In the genomic region with DNA sequence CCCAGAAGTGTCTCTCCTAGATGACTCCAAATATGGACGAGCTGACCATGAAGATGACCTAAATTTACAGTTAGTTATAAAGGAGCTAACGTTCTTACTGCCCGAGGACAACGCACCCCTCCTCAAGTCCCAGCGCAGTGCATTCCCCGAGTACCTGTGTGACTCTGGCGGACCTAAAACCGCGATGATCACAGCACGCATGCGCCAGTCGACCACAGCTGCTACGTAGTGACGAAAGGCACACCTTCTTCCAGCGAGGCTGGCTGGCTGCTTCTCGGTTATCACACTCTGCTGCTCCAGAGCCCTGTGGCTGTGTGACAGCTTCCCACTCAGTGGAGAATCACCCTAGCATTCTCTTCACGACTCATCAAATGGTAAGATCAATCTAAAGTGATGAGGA, we compare ENCODE assay signal across 8 mouse cellular contexts. TPM values are rescaled to one million over a fixed set of nuclear protein-coding genes. Genes with fewer than 3 reads are reported as not detected.
DNase-seq lines count a peak whose midpoint lies in the region; ATAC-seq and TF ChIP-seq lines count a peak whose summit lies in the region.

No protein-coding gene starts in this region.

- no peaks in the 10 kb centered on the region for H3K9me3 ChIP-seq in hindbrain, embryonic 14.5 days (ENCODE audit: control insufficient read depth, low read length)
- H3K9me3 ChIP-seq in hindbrain, embryonic 12.5 days (replicated peaks) = no peaks in the 10 kb centered on the region
- H3K9me3 ChIP-seq in G1E (replicated peaks) = no peaks in the 10 kb centered on the region
- H3K9me3 ChIP-seq in hindbrain, embryonic 16.5 days (ENCODE audit: control insufficient read depth, low read length) = no peaks in the 10 kb centered on the region

- no peak overlapping the region for H3K4me3 ChIP-seq in hindbrain, embryonic 14.5 days (replicated peaks; ENCODE audit: low read length)
- H3K4me3 ChIP-seq in hindbrain, embryonic 12.5 days = no peak overlapping the region
- H3K4me3 ChIP-seq in G1E (ENCODE audit: low read depth, low read length) = peak overlapping the region; percentile 43; the same call in 1 of the 2 replicates
- no peak overlapping the region for H3K4me3 ChIP-seq in hindbrain, embryonic 16.5 days (ENCODE audit: low read length)

- no peaks in the 10 kb centered on the region for H3K27me3 ChIP-seq in hindbrain, embryonic 14.5 days (ENCODE audit: control insufficient read depth, insufficient read depth, low read length)
- no peaks in the 10 kb centered on the region for H3K27me3 ChIP-seq in hindbrain, embryonic 12.5 days
- peaks cover 44% of the 10 kb centered on the region for H3K27me3 ChIP-seq in G1E (ENCODE audit: insufficient read depth, low read length)
- H3K27me3 ChIP-seq in hindbrain, embryonic 16.5 days (replicated peaks; ENCODE audit: control insufficient read depth, insufficient read depth, low read length) = no peaks in the 10 kb centered on the region

- intact Hi-C loops in left cerebral cortex, postnatal 36 days (cut with DNase I) = no loop called here

- no peak for ATAC-seq in hindbrain, embryonic 14.5 days (ENCODE audit: low FRiP score)
- ATAC-seq in hindbrain, embryonic 12.5 days (ENCODE audit: low FRiP score) = no peak
- no peak for ATAC-seq in G1E (ENCODE audit: extremely low read depth, insufficient number of reproducible peaks, low FRiP score, poor library complexity, severe bottlenecking)
- no peak for ATAC-seq in hindbrain, embryonic 16.5 days

- peaks cover 13% of the 10 kb centered on the region for H3K4me1 ChIP-seq in hindbrain, embryonic 14.5 days (replicated peaks; ENCODE audit: control insufficient read depth, insufficient read depth, low read length)
- peaks cover 10% of the 10 kb centered on the region for H3K4me1 ChIP-seq in hindbrain, embryonic 12.5 days
- H3K4me1 ChIP-seq in G1E (ENCODE audit: insufficient read depth, low read depth, low read length) = peaks cover 33% of the 10 kb centered on the region
- peaks cover 9% of the 10 kb centered on the region for H3K4me1 ChIP-seq in hindbrain, embryonic 16.5 days (ENCODE audit: control insufficient read depth, insufficient read depth, low read depth, low read length)

- no peak overlapping the region; the same call in 1 of the 2 replicates for H3K27ac ChIP-seq in hindbrain, embryonic 14.5 days
- no peak overlapping the region for H3K27ac ChIP-seq in hindbrain, embryonic 12.5 days
- H3K27ac ChIP-seq in hindbrain, embryonic 16.5 days (ENCODE audit: low read depth, low read length) = no peak overlapping the region

- DNase-seq in hindbrain, embryonic 14.5 days (ENCODE audit: low spot score) = peak; percentile 50
- DNase-seq in G1E (ENCODE audit: low spot score) = no peak
- peak; percentile 60 to 70 for DNase-seq in cerebellum, postnatal 10 days
- DNase-seq in left cerebral cortex, postnatal 36 days (ENCODE audit: low spot score in 2 of 2) = peak; percentile 51 to 59
- peak; percentile 56 for DNase-seq in right cerebral cortex, postnatal 25 days
- no peak for DNase-seq in gastrocnemius, postnatal 25 days

- H3K4me2 ChIP-seq in hindbrain, embryonic 14.5 days (replicated peaks) = 0 out of 2 replicates have a peak overlapping the region, but pooled peaks have one; percentile 6
- no peak overlapping the region for H3K4me2 ChIP-seq in hindbrain, embryonic 12.5 days (replicated peaks)
- H3K4me2 ChIP-seq in hindbrain, embryonic 16.5 days (ENCODE audit: low read length) = peak overlapping the region; percentile 22

- no peak overlapping the region for H3K9ac ChIP-seq in hindbrain, embryonic 14.5 days
- H3K9ac ChIP-seq in hindbrain, embryonic 12.5 days = no peak overlapping the region
- no peak overlapping the region; the same call in 1 of the 2 replicates for H3K9ac ChIP-seq in hindbrain, embryonic 16.5 days (ENCODE audit: low read depth, low read length)

- no peaks in the 10 kb centered on the region for H3K36me3 ChIP-seq in hindbrain, embryonic 14.5 days (replicated peaks; ENCODE audit: control insufficient read depth, insufficient read depth)
- no peaks in the 10 kb centered on the region for H3K36me3 ChIP-seq in hindbrain, embryonic 12.5 days
- no peaks in the 10 kb centered on the region for H3K36me3 ChIP-seq in G1E (replicated peaks)
- no peaks in the 10 kb centered on the region for H3K36me3 ChIP-seq in hindbrain, embryonic 16.5 days (ENCODE audit: control insufficient read depth, insufficient read depth, low read length)

- TF ChIP-seq CTCF in G1E (IDR thresholded peaks at IDR 0.05; ENCODE audit: low read depth, low read length) = no peak

- 63% methylated on average over 17 of the region's 17 CpGs for WGBS in hindbrain, embryonic 14.5 days
- WGBS in hindbrain, embryonic 12.5 days = 73% methylated on average over 17 of the region's 17 CpGs
- WGBS in hindbrain, embryonic 16.5 days = 62% methylated on average over 17 of the region's 17 CpGs

RNA-seq across cellular contexts. Expression of a gene that starts 12.8 kb away (rescaled TPM):
- polyA plus RNA-seq in hindbrain, embryonic 14.5 days (2014; fragmentation: Nextera tagmentation; extraction: Ambion mirVana) = 1.2 and 1.9 TPM in 2 replicates
- polyA plus RNA-seq in hindbrain, embryonic 12.5 days (2016; fragmentation: Nextera tagmentation; extraction: Ambion mirVana) = 2.5 and 3.3 TPM in 2 replicates
- total RNA-seq in G1E (2014; fragmentation: Nextera tagmentation) (1.4 and 3.7 TPM in 2 replicates), G1E (2017) (0.23 and 0.44 TPM in 2 replicates)
- 0.18 and 0.19 TPM in 2 replicates for polyA plus RNA-seq in G1E (2012)
- 2.3 and 2.8 TPM in 2 replicates for polyA plus RNA-seq in hindbrain, embryonic 16.5 days (2015; fragmentation: Nextera tagmentation; extraction: Ambion mirVana)
- total RNA-seq in left cerebral cortex, postnatal 36 days (2021) = under 1 TPM; 0.41 to 0.62 TPM
- not detected for total RNA-seq in gastrocnemius, postnatal 25 days (2021)

RNA-seq across cellular contexts. Expression of a gene that starts 33.6 kb away (rescaled TPM):
- polyA plus RNA-seq in hindbrain, embryonic 14.5 days (2014; fragmentation: Nextera tagmentation; extraction: Ambion mirVana) = 18.2 and 18.4 TPM in 2 replicates
- polyA plus RNA-seq in hindbrain, embryonic 12.5 days (2016; fragmentation: Nextera tagmentation; extraction: Ambion mirVana) = 19.3 TPM in 2 replicates
- total RNA-seq in G1E (2014; fragmentation: Nextera tagmentation) (128 and 135 TPM in 2 replicates), G1E (2017) (59.3 and 62.0 TPM in 2 replicates)
- polyA plus RNA-seq in G1E (2012) = 21.1 and 22.0 TPM in 2 replicates
- 10.2 and 13.3 TPM in 2 replicates for polyA plus RNA-seq in hindbrain, embryonic 16.5 days (2015; fragmentation: Nextera tagmentation; extraction: Ambion mirVana)
- 10 to 100 TPM; 44.7 to 50.7 TPM for total RNA-seq in left cerebral cortex, postnatal 36 days (2021)
- 10 to 100 TPM; 13.4 to 15.1 TPM for total RNA-seq in gastrocnemius, postnatal 25 days (2021)

RNA-seq across cellular contexts. Expression of a gene that starts 34.0 kb away (rescaled TPM):
- polyA plus RNA-seq in hindbrain, embryonic 14.5 days (2014; fragmentation: Nextera tagmentation; extraction: Ambion mirVana) = 28.3 and 30.1 TPM in 2 replicates
- polyA plus RNA-seq in hindbrain, embryonic 12.5 days (2016; fragmentation: Nextera tagmentation; extraction: Ambion mirVana) = 33.6 and 34.5 TPM in 2 replicates
- total RNA-seq in G1E (2014; fragmentation: Nextera tagmentation) = 34.6 and 37.2 TPM in 2 replicates
- total RNA-seq in G1E (2017) = 37.2 and 38.9 TPM in 2 replicates
- 2.9 and 3.3 TPM in 2 replicates for polyA plus RNA-seq in G1E (2012)
- 25.6 and 26.0 TPM in 2 replicates for polyA plus RNA-seq in hindbrain, embryonic 16.5 days (2015; fragmentation: Nextera tagmentation; extraction: Ambion mirVana)
- 10 to 100 TPM; 22.6 to 25.1 TPM for total RNA-seq in left cerebral cortex, postnatal 36 days (2021)
- total RNA-seq in gastrocnemius, postnatal 25 days (2021) = 1 to 10 TPM; 3.9 to 6.0 TPM

Comparison
In these comparisons a context has a peak if more than half of its experiments do, and no peak if none do; other contexts are left out.
1. DNase-seq: peak in hindbrain, embryonic 14.5 days (single experiment), cerebellum, postnatal 10 days (2 of 2), left cerebral cortex, postnatal 36 days (2 of 2) and right cerebral cortex, postnatal 25 days (single experiment); none in G1E (single experiment) and gastrocnemius, postnatal 25 days (single experiment).